Mouse (Mus musculus) thymus, adult 18-20 months (tissue): Measurements from ENCODE around the gene Dnah2.

Source experiments
- DNase-seq, 2 experiments: peaks; one replicate each; pipeline ENCODE4 v3.0.0; 2022; ENCODE audit warnings: mixed read lengths in 2 of 2

Gene Dnah2

DNA sequence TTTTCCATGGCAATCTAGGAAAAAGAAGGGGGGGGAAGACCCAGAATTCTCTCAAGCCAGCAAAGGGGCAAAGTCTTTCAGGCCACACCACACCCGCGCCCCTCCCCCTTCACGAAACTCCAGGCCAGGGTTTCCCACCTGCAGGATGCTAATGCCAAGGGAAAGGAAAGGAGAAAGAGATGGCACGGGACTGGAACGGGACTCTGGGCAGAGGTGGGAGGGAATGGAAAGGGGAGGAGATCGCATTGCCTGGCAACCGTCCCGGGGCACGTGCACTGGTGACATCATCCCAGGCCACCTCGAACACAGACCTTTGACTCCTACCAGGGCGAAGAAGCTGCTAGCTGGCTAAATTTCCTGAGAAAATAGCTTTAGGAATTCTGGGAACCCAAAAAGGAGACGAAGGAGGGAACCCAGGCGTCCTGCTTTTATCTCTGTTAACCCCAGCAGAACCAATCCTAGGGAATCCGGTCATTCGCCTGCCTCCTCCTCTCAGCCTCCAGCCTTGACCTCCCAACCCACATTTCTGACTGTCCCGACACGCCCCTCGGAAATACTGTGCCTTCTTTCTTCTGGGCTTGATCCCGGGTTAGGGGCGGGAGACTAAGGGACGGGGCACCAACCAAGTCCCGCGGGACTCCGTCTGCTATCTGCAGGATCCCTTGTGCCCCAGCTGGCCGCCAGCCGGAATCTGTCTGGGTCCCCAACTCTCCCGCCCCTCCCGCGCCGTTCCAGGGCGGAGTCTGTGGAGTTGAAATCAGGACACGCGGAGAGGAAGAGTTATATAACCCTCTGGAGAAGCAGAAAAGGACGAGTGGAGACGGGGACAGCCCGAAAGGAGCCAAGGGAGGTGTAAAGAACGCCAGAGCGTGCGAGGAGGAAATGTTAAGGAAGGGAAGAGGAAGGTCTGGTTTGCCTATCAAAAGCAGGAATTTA, 131.2 kb downstream of the Dnah2 start:
- peak; percentile 60 to 75 for DNase-seq

DNA sequence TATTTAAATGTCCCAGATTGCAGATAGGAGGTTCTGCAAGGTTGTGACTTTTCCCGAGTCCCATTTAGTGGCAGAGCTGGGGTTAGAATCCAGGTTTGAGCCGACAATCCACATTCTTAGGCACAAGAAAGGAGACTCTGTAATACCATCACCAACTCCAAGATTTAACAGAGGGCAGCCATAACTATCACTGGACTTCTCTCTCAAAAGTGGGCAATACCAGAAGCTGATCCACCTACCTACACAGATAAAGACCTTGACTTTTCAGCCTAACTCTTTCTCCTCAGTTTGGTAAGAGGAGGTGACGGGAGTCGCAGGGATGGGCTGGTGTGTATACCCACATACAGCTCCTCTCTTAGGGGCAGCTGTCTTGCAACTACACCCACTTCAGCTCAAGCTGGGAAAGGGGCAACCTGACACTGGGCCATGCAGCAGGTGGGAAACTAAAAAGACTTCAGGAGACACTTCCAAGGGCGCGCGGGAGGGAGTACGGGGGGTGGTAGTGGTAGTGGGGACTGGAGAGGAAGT, 131.9 kb downstream of the Dnah2 start:
- DNase-seq, result no peak

DNA sequence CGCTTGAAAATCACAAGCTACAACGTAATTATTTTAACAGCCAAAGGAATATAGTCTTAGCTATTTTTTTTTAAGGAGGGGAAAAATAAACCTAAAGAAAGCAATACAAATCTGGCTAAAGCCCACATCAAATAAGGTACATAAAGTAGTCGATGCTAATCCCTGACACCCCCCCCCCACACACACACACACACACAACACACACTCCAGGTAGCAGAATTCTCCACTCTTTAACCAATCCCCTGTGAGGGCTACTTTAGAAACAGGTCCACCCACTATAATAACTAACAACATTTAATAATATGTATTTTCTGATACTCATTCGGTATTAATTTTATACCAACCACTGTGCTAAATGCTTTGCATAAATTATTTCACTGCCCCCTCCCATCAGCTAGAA, 132.4 kb downstream of the Dnah2 start:
- no peak for DNase-seq

DNA sequence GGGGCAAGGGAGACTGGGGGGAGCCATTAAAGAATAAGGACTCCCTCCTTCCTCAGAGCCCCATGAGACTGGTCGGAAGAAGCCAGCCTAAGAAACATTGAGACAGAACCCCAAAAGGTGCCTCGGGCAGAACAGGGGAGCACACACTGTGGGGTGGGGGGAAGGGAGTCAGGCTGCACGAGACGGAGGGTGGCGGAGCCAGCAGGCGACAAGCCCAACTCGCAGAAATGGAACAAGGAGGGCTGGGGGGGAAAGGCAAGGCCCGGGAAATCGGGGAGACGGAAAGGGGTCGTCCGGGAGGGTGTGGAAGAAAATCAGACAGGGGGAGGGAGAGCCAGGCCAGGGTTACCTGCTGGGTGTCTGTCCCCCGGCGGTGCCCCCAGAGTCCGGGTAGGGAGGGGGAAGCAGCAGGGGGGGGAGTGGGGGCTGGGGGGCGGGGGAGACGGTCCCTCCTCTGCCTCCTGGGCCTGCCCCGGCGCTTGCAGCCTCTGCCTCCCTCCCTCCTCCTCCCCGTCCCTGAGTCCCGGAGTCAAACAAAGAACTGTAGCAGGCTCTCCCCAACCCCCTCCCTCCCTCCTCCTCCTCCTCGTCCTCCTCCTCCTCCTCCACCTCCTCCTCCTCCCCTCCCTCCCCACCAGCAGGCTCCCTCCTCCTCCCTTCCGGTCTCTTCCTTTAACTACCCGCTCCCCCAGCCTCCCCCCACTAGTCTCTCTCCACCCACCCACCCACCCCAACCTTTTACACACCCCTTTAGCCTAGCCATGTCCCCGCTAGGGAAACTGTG, 133.1 kb downstream of the Dnah2 start:
- DNase-seq, result peak; percentile 57 to 74

DNA sequence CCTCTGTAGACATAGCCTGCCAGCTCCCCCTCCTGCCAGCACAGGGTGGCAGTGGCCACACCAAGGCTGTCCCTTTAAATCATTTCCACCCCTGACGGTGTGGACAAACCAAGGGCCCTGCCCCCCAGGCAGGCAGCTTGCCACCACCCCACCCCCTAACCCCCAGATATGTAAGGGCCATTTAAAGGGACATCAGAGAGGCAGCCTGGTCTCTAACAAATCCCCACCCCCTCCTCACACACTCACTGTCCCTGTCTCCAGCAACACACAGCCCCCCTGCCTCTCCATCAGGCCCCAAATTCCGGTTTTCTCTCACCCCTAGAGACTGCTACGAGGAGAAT, 133.6 kb downstream of the Dnah2 start:
- no peak for DNase-seq

DNA sequence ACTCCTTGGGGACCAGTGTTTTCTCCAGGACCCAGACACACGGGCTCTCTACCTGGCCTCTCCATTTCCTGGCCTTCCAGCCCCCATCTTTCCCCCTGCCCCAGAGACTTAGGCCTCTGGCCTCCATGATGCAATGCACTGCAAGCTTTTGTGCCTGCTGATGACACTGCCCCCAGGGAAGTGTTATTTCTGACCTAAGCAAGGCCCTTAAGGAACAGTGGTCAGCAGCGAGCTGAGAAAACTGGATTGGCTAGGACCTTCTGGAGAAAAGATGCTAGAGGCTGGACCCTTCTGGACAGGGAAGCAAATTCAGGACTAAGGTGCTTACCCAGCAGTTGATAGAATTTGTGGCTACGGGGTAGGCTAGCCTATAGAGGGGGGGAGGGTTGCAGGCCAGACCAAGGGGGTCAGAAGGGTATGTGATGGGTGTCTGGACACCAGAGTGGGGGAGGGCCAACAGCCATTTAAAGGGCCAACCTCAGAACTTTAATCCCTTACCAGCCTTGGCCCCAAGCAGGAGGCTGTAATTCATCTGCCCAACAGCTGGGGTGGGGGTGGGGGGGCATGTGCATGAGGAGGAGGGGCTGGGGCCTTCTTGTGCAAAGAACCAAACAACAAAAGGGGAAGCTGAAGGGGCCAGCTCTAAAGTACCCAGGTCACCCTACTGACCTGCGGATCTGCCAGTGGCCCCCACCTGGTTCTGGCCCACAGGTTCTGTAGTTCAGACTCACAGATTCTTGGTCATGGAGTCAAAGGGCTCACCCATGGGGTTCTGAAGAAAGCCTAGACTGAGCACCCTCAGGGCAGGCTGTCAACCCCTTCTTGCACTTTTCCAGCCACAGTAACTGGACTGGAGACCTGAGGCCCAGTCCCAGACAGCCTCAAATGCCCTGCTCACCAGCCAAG, 134.2 kb downstream of the Dnah2 start:
- peak in 1 of 2 experiments; percentile 48 for DNase-seq

DNA sequence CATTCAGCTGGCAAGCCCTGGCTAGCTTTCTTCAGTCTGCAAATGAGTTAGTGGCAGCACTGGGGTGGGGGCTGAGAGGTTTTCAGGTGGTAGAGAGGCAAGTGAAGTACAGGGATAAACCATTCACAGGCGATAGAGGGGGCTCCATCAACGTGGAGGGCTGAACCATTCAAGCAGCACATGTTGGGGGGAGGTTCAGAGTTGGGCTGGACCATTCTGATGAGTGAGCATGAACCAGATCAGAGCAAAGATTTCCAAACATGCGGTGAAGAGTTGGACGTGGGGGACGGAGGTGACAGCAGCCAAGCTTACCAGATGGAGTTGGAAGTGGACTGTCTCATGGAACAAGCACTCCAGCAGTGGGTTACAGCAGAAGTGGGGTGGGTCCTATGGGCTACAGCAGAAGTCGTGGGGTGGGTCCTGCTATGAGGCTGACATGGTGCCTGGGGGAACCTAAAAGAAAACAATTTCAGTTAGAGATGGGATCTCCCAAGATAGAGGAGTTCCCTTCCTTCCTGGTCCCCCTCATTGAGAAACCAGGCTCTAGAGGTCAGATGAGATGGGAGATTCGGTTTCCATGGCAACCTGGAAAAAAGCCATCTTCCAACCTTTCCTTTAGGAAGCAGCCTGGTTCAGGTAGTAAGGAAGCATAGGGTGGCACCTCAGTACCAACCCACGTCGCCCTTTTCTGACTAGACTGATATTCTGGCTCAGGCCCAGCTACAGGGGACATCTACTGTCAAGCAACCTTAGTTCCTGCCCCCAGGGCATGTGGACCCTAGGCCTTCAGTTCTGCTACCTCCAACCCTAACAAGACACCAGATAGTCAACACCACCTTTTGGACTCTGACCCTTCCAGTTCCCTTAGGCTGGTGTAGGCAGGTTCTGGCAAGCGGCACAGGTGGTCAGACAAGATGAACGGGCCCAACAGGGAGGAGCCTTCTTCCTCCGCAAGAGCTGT, 135.4 kb downstream of the Dnah2 start, which contains the start of gene Kdm6b:
Gene Kdm6b, minus strand, starts transcription at position 455 of the 961 bp plus-strand sequence.
- peak in 1 of 2 experiments; percentile 65 for DNase-seq

DNA sequence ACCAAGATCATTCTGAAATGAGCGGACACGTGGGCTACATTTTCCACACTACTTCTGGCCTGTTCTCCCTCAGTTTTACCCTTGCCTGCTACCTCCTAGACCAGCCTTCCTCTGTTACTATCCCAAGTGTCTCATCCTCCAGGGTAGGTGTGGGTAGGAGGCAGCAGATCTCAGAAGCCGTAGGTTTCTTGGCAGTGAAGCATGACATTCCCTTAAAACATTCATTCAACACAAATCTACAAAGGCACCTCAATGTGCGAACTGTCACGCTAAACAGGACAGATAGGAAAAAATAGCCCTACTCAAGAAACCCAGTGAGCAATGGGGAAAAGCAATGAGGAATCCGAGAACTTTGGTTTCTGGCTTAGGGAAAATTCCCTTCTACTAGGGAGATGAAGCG, 136.4 kb downstream of the Dnah2 start:
- no peak for DNase-seq

DNA sequence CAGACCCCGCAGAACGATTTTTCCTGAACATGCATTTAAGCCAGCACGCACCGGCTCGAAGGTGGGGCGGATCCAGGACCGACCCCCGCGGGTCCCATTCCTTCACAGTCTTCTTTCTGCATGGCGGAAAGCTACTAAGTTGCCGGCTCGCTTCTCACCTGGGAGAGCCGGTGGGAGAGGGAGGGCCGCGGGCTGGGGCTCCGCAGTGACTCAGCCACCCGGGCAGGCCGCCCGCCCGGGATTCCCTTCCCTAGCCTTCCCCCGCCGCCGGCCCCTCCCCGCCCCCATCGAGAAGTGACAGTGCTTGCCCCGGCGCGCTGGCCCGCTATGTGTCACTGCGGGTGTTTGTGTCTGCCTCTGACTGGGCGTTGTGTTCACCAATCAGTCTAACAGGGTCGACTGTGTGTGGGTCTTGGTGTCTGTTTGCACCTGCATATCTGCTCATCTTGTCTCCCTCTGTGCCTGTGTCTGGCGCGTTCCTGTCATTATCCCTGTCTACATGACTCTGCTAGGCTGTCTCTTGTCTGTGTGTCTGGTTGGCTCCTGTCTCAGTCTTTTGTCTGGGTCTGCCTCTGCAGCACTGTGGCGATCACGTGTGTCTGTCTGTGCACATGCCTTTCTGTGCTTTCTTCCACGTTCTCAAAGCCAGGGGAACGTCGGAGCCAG, 137.2 kb downstream of the Dnah2 start:
- DNase-seq, result peak in 1 of 2 experiments; percentile 62

DNA sequence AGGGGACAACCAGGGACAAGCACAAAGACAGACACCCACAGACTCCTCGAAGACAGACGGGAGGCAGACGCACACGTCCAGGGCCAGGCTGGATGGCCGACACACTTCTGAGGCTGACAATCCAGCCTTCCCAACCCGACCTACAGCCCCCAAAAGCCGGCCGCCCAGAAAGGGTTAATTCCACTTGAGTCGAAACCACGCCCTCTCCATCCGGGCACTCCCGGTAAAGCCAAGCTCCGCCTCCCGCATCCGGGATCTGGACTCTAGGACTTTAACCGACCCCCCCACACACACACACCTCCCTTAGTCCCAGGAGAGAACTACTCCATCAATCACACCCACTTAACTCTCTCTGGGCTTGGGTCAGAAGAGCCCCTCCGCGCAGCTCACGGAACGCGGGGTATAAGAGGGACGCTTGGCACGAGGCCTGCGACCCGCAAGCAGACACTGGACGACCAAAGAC, 137.8 kb downstream of the Dnah2 start:
- peak; percentile 81 to 88 for DNase-seq

DNA sequence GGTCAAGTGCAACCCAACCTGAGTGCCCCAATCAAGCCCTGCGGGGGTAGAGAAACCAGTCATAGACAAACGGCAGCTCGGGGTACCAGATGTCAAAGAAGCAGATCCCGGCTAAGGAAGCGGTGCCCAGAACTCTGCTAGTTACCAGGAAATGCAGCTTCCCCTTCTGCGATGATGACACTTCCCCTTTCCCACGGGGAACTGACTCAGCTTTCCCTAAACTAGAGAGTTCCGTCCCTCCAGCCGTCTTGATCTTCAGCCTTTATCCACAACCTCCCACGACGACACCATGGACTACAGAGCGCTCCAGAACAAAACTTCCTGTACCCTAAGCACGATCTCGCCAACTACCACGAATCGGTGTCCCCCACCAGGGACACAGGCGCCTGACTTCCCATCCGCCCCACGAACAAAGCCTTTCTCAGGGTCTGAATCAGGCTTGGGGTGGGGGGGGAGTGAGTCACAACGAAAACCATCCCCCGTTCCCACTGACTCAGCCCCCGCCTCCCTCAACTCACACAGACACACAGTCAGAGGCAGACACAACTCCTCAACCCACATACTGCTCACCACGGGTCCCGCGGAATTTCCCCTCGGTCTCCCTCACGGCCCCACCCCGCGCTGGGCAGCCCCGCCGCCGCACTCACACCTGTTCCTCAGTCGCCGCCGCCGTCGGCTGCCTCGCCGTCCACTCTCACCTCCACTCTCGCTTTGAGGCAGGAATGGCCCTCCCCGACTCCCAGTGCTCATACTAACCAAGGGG, 138.4 kb downstream of the Dnah2 start:
- peak in 1 of 2 experiments; percentile 79 for DNase-seq

DNA sequence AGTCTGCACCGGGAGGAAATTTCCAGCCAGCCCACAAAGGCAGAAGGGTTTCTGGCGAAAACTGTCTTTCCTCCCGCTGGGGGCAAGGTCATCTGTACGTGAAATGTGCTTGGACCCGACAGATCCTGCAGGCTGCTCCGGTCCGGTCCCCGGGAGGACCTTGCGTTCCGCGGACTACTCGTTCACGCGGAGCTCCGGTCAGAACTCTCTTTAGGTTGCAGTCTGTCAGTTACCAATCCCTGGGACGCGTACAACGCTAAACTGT, 138.9 kb downstream of the Dnah2 start:
- DNase-seq, result no peak

DNA sequence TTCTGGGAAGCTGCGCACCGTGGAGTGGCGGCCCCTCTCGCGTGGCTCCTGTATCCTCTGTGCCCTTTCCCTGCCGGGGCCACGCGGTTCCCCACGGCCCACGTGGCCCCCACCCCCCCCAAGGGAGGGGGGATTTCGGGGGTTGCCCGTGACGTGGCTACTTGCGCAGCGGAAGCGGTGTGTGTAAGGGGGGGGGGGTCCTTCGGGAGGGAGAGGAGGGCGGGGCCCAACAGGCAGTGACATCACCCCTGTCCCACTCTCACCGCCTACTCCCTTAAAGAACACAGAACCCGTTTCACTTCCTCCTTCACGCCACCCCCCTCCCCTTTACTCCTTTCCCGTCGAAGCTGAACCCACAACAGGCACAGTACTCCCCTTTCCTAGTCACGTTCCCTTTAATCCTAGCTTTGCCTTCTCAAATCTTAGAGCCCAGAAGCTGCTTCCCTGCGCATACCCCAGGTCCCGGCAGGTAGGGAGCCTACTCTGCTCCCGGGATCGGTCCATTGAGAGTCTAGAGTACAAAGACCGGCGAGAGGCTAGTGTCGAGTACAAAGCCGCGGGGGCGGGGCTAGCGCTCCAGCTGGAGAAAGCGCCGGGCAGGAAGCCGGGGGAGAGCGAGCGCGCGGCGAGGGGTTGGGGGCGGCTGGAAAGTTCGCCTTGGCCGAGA, 139.4 kb downstream of the Dnah2 start:
- DNase-seq, result peak; percentile 87 to 90

DNA sequence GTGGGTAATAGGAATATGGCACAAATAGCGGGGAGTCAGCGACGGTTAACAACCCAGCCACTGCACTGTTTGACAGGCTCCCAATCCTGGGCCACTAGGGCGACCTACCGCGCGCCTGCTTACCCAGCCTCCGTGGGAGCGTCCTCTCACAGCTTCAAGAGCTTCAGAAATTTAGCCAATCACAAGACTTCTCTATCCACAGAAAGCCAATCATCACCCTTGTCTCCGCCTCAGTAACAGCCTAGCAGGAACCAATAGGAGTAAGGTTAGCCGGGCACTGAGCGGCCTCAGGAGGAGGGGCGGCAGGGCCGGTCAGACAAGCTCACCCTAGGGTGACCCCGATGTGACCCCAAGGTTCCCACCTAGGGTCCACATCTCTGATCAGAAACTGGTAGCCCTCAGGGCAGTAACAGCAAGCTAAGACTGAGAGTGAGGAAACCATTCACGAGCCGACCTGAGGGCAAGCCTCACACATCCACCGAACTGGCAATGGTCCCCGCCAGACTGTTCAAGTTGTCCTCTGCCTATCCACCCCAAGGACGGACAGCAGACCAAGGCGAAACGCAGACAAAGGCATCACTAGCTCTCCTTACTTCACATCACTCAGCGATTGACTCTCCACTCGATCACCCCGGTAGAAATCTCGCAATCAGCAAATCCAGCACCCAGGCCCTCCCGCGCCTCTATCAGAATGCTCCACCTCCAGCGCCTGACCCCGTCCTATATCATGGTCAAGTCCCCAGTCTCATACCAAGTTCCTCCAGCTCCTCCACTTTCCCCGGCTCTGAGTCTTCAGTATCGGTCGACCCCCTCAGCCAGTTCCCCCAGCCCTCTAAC, 140.2 kb downstream of the Dnah2 start:
- DNase-seq, result peak; percentile 66 to 81

DNA sequence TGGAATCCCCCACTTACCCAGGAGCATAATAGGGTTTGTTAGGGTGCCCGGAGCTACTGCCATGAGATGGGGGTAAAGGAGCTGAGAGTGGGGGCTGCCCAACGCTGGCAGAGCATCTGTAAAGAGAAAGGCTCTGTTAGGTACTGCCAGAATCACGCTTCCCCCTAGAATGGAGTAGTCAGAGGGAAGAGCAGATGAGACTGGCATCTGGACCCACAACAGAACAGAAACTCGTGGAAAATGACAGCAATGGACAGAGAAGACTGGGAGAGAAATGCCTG, 141.2 kb downstream of the Dnah2 start:
- peak in 1 of 2 experiments; percentile 7 for DNase-seq

DNA sequence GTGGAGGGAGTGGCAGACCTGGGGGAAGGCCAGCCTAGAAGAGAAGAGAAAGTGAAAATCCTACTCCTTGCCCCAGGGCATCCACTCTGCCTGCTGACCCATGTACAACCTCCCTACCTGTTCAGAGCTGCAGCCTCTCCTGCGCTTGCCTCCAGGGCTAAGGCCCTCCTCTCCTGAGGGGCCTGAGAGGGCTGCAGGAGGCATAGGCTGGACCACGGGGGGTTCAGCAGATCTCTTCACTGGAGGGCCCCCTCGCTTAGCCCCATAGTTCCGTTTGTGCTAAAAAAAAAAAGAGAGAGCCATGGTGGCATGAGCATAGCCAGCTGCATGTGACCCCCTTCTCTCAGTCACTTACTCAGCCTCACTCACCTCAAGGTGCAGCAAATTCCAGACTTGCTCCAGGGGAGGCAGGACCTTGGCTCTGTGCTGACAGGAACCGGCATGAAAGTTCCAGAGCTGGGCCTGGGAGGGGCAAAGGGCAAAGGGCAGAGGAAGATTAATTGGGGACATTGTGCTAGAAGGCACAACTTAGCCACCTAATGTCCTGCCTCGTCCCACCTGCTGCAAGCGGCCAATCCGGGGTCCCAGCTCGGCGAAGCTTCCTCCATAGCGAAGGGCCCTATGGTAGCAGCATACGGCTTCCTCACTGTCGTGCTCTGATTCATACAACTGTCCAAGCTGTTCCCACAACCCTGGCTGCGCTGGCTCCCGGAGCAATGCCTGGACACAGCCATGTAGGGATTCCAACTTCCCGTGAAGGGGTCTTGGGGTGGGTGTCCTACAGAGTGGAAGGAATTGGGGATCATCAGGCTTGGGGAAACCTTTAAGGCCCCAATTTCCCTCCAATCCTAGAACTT, 141.8 kb downstream of the Dnah2 start:
- peak in 1 of 2 experiments; percentile 10 for DNase-seq

DNA sequence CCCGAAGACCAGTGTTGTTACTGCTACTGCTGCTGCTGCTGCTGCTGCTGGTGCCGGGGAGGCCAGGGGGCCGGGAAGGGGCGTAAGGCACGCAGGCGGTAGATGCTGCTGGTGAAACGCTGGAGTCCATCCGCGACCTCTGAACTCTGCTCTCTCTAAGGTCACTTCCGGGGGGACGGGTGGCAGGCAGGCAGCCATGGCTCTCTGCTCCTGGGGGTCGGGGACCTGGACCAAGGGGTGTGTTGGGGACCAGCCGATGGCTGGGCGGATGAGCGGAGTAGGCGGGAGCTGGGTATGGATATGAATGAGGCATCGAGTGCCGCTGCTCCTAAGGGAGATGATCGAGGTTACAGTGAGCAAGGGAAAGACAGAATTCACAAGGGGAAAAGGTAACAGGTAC, 142.6 kb downstream of the Dnah2 start:
- DNase-seq, result peak in 1 of 2 experiments; percentile 15
